Mouse (Mus musculus) erythroblast, embryonic 14.5 days (primary cell): Measurements from ENCODE around the gene Tmem198b.

Source experiments
- GATA1 ChIP-seq: IDR thresholded peaks from 2 replicates; pipeline ENCODE4 v1.6.1; 2012; ENCODE audit warnings: low read length, inconsistent platforms, mixed read lengths
- TAL1 ChIP-seq: IDR thresholded peaks from 3 replicates; pipeline ENCODE4 v1.6.1; 2012; ENCODE audit warnings: low read length, inconsistent platforms, mixed read lengths

DNA sequence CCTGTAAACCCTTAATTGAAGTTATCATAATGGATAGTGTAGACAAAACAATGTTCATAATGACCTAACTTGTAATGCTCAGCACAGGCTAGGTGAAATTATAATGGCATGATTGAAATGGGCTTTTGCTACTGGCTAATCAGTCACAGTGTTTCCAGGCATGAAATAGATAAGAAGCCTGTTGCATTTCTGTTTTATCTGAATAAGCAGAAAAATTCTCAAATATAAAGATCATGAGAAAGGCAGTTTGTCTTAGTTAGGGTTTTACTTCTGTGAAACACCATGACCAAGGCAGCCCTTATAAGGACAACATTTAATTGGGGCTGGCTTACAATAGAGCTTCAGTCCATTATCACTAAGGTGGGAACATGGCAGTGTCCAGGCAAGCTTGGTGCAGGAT lies 36.4 kb upstream of the Tmem198b start:
- TF ChIP-seq GATA1 (no peak), TAL1 (no peak)
